Mouse (Mus musculus): ENCODE measurements around the gene Nipal4. TPM values are rescaled to one million over a fixed set of nuclear protein-coding genes. Genes with fewer than 3 reads are reported as not detected.

Gene Nipal4
- total RNA-seq, 2 experiments from 2014 or later = 0.55 to 0.89 TPM

- intact Hi-C loops (cut with DNase I) = no loop called here
- DNase-seq = peak; percentile 37 to 54
These were observed 46.7 kb downstream of the Nipal4 start for GRCm38 (mm10) chr11:46119624-46120023.

- intact Hi-C loops (cut with DNase I) = no loop called here
- no peak for DNase-seq
These were observed 49.8 kb downstream of the Nipal4 start for GRCm38 (mm10) chr11:46116510-46116909.

GRCm38 (mm10) chr11:46115411-46116173, 50.7 kb downstream of the Nipal4 start:
- intact Hi-C loops (cut with DNase I) = no loop called here
- no peak for DNase-seq

- DNase-seq = no peak
- intact Hi-C loops (cut with DNase I) = no loop called here
These were observed 51.3 kb downstream of the Nipal4 start for GRCm38 (mm10) chr11:46115011-46115410.

- DNase-seq = no peak
- intact Hi-C loops (cut with DNase I) = loop anchor here (5.0 kb wide), 1 partner anchor 52 kb away; no protein-coding TSS in a partner anchor
These were observed 52.1 kb downstream of the Nipal4 start for GRCm38 (mm10) chr11:46114221-46114620.

- peak in 1 of 2 experiments; percentile 51 for DNase-seq
- intact Hi-C loops (cut with DNase I) = loop anchor here (5.0 kb wide), 1 partner anchor 51 kb away; no protein-coding TSS in a partner anchor
These were observed 53.1 kb downstream of the Nipal4 start for GRCm38 (mm10) chr11:46113211-46113610.

- intact Hi-C loops (cut with DNase I) = loop anchor here (5.0 kb wide), 1 partner anchor 49 kb away; no protein-coding TSS in a partner anchor
- peak in 1 of 2 experiments; percentile 56 for DNase-seq
These were observed 55.4 kb downstream of the Nipal4 start for GRCm38 (mm10) chr11:46110945-46111287.

GRCm38 (mm10) chr11:46110156-46110944, 56.0 kb downstream of the Nipal4 start:
- DNase-seq = peak; percentile 79 to 81
- intact Hi-C loops (cut with DNase I) = loop anchor here (5.0 kb wide), 1 partner anchor 48 kb away; no protein-coding TSS in a partner anchor

GRCm38 (mm10) chr11:46109206-46109605, 57.1 kb downstream of the Nipal4 start:
- intact Hi-C loops (cut with DNase I) = no loop called here
- no peak for DNase-seq

- intact Hi-C loops (cut with DNase I) = no loop called here
- DNase-seq = no peak
These were observed 59.3 kb downstream of the Nipal4 start for GRCm38 (mm10) chr11:46107046-46107445.

GRCm38 (mm10) chr11:46102107-46102506, 64.2 kb downstream of the Nipal4 start:
- DNase-seq = peak in 1 of 2 experiments; percentile 52

More at GRCm38 (mm10) chr11:46102107-46102506, 64.2 kb downstream of the Nipal4 start:
- intact Hi-C loops (cut with DNase I) = no loop called here

Small RNA genes within 50 kb of the gene (microRNA-seq; reads per million reads assigned to microRNA genes)
- gene Mir7239 = 0 to 0.70 reads per million in 2 experiments
- 0 to 0.35 reads per million in 2 experiments for gene Mir8100

Other genes starting within 250 kb of the Nipal4 start
- 1 to 10 TPM; 6.3 to 8.1 TPM for gene Lsm11, start 221.6 kb downstream of the Nipal4 start, total RNA-seq (2021)
- gene Thg1l, start 211.0 kb downstream of the Nipal4 start, total RNA-seq (2021) = 1 to 10 TPM; 6.4 to 9.8 TPM
- under 1 TPM; 0.24 to 0.30 TPM for gene Sox30, start 186.2 kb downstream of the Nipal4 start, total RNA-seq (2021)
- gene Gm12166, start 114.2 kb downstream of the Nipal4 start, total RNA-seq (2021) = 1 to 10 TPM; 2.5 to 3.4 TPM
- gene Adam19, start 110.5 kb downstream of the Nipal4 start, total RNA-seq (2021) = 100 to 1,000 TPM; 115 to 153 TPM
- not detected for gene Fndc9, start 69.0 kb upstream of the Nipal4 start, total RNA-seq (2021)
- 10 to 100 TPM; 29.5 to 35.3 TPM for gene Cyfip2, start 146.4 kb upstream of the Nipal4 start, total RNA-seq (2021)
- gene Itk, start 223.0 kb upstream of the Nipal4 start, total RNA-seq (2021) = under 1 TPM; 0.50 to 0.86 TPM
- gene Fam71b, start 230.1 kb upstream of the Nipal4 start, total RNA-seq (2021) = not detected